Mouse (Mus musculus) hindbrain, embryonic 16.5 days (tissue): Measurements from ENCODE around the gene Arid4b. TPM values are rescaled to one million over a fixed set of nuclear protein-coding genes. Genes with fewer than 3 reads are reported as not detected.
"Not testable (repeated sequence)": the region's sequence is repeated elsewhere in the genome, so short reads cannot be mapped to it uniquely, and the experiment has no call there.

Experiments
- ATAC-seq: fragments of 200-750 bp; cut with Nextera tagmentation; 2 replicates; pipeline ENCODE4 v1.8.0; 2017; ENCODE audit warnings: moderate TSS enrichment, moderate library complexity
- H3K27ac ChIP-seq: fragments of 300-500 bp; sonication (generic); 2 replicates; pipeline ENCODE4 v1.5.1; 2014; ENCODE audit warnings: low read depth, mild to moderate bottlenecking, control low read depth, low read length, moderate library complexity
- H3K27me3 ChIP-seq: fragments of 300-500 bp; sonication (generic); replicated peaks from 2 replicates; pipeline ENCODE4 v1.6.1; 2014; ENCODE audit warnings: low read length; ENCODE audit not compliant: control insufficient read depth, insufficient read depth
- H3K36me3 ChIP-seq: fragments of 300-500 bp; sonication (generic); 2 replicates; pipeline ENCODE4 v1.6.1; 2014; ENCODE audit warnings: mild to moderate bottlenecking, low read length, moderate library complexity, mixed read lengths; ENCODE audit not compliant: control insufficient read depth, insufficient read depth
- H3K4me1 ChIP-seq: fragments of 300-500 bp; sonication (generic); 2 replicates; pipeline ENCODE4 v1.6.1; 2014; ENCODE audit warnings: low read depth, low read length; ENCODE audit not compliant: control insufficient read depth, insufficient read depth
- H3K4me2 ChIP-seq: fragments of 300-500 bp; sonication (generic); 2 replicates; pipeline ENCODE4 v1.6.1; 2014; ENCODE audit warnings: mild to moderate bottlenecking, low read length, control low read depth, moderate library complexity
- H3K4me3 ChIP-seq: fragments of 300-500 bp; sonication (generic); 2 replicates; pipeline ENCODE4 v1.5.1; 2014; ENCODE audit warnings: mild to moderate bottlenecking, low read length, control low read depth, moderate library complexity
- H3K9ac ChIP-seq: fragments of 300-500 bp; sonication (generic); 2 replicates; pipeline ENCODE4 v1.6.1; 2014; ENCODE audit warnings: low read depth, mild to moderate bottlenecking, control low read depth, low read length, moderate library complexity
- H3K9me3 ChIP-seq: fragments of 300-500 bp; sonication (generic); 2 replicates; pipeline ENCODE4 v1.6.1; 2014; ENCODE audit warnings: mild to moderate bottlenecking, low read length, moderate library complexity; ENCODE audit not compliant: control insufficient read depth
- WGBS: fragments of 180-500 bp; shearing (Covaris S2); extraction: QIAGEN DNeasy Blood & Tissue Kit; methylation state at CpG from one replicate; pipeline ENCODE4 v1.1.7; 2014; 5-methylcytosine and 5-hydroxymethylcytosine counted together
- polyA plus RNA-seq: library from polyadenylated mRNA; unstranded; fragments of >200 nt; fragmentation: Nextera tagmentation; extraction: Ambion mirVana; gene quantifications from 2 replicates; pipeline ENCODE4 v1.2.1, GENCODE M21; 2015

Arid4b gene
- polyA plus RNA-seq, result 64.0 and 65.7 TPM in 2 replicates

- Histone ChIP-seq H3K4me2 (peak within 1 kb of the TSS; percentile 74), H3K27ac (peak within 1 kb of the TSS; percentile 93), H3K4me3 (peak within 1 kb of the TSS; percentile 99), H3K9ac (peak within 1 kb of the TSS; percentile 98), H3K9me3 (no peaks in the 10 kb centered on the region), H3K4me1 (peaks cover 29% of the 10 kb centered on the region), H3K27me3 (no peaks in the 10 kb centered on the region), H3K36me3 (no peaks in the 10 kb centered on the region)
- under 1% methylated on average over 59 of the region's 64 CpGs for WGBS
- peak; percentile 98 for ATAC-seq
These were observed at the start of gene Arid4b, which contains the start of gene Ggps1 for GRCm38 (mm10) chr13:14063013-14063941. TSS of gene Arid4b (plus strand) at chr13:14063232. TSS of gene Ggps1 (minus strand) at chr13:14063488.

GRCm38 (mm10) chr13:14014001-14014400 lies 49.0 kb upstream of the Arid4b start:
- Histone ChIP-seq H3K36me3 (peaks cover 17% of the 10 kb centered on the region), H3K4me2 (no peak overlapping the region), H3K4me1 (no peaks in the 10 kb centered on the region), H3K9ac (no peak overlapping the region), H3K27ac (no peak overlapping the region), H3K27me3 (no peaks in the 10 kb centered on the region), H3K4me3 (no peak overlapping the region), H3K9me3 (no peaks in the 10 kb centered on the region)
- 90% methylated on average over 2 of the region's 2 CpGs for WGBS
- no peak for ATAC-seq

GRCm38 (mm10) chr13:14014540-14014939 lies 48.5 kb upstream of the Arid4b start:
- Histone ChIP-seq H3K27ac (no peak overlapping the region), H3K27me3 (no peaks in the 10 kb centered on the region), H3K4me2 (no peak overlapping the region), H3K4me3 (no peak overlapping the region), H3K9ac (no peak overlapping the region), H3K9me3 (no peaks in the 10 kb centered on the region), H3K4me1 (no peaks in the 10 kb centered on the region), H3K36me3 (peaks cover 17% of the 10 kb centered on the region)
- ATAC-seq, result 0 out of 2 replicates have a peak, but pooled peaks have one; percentile 10
- WGBS, result 91% methylated on average over 4 of the region's 4 CpGs

- peaks cover 13% of the 10 kb centered on the region for H3K36me3 ChIP-seq
- no peaks in the 10 kb centered on the region for H3K9me3 ChIP-seq
- no peaks in the 10 kb centered on the region for H3K27me3 ChIP-seq
- no peak overlapping the region for H3K27ac ChIP-seq
- no peak overlapping the region for H3K9ac ChIP-seq
- no peak overlapping the region for H3K4me2 ChIP-seq
- no peak for ATAC-seq
- no peaks in the 10 kb centered on the region for H3K4me1 ChIP-seq
- 91% methylated on average over 6 of the region's 6 CpGs for WGBS
- H3K4me3 ChIP-seq, result no peak overlapping the region
These were observed 47.4 kb upstream of the Arid4b start for GRCm38 (mm10) chr13:14015609-14016008.

- Histone ChIP-seq H3K4me3 (no peak overlapping the region), H3K27me3 (no peaks in the 10 kb centered on the region), H3K27ac (no peak overlapping the region), H3K9ac (no peak overlapping the region), H3K9me3 (no peaks in the 10 kb centered on the region), H3K4me2 (no peak overlapping the region), H3K4me1 (no peaks in the 10 kb centered on the region), H3K36me3 (peaks cover 6% of the 10 kb centered on the region; the same call in 1 of the 2 replicates)
- no peak for ATAC-seq
These were observed 44.7 kb upstream of the Arid4b start for GRCm38 (mm10) chr13:14018283-14018682.

GRCm38 (mm10) chr13:14018852-14019251 lies 44.2 kb upstream of the Arid4b start:
- Histone ChIP-seq H3K9ac (no peak overlapping the region), H3K4me1 (no peaks in the 10 kb centered on the region), H3K36me3 (peaks cover 6% of the 10 kb centered on the region; the same call in 1 of the 2 replicates), H3K4me3 (no peak overlapping the region), H3K4me2 (no peak overlapping the region), H3K9me3 (no peaks in the 10 kb centered on the region), H3K27me3 (no peaks in the 10 kb centered on the region), H3K27ac (no peak overlapping the region)
- WGBS, result 100% methylated on average over 3 of the region's 3 CpGs
- no peak for ATAC-seq

GRCm38 (mm10) chr13:14021417-14021816 lies 41.6 kb upstream of the Arid4b start:
- H3K4me1 ChIP-seq, H3K9ac ChIP-seq, H3K27ac ChIP-seq, H3K4me3 ChIP-seq, H3K27me3 ChIP-seq, H3K36me3 ChIP-seq, H3K4me2 ChIP-seq, H3K9me3 ChIP-seq, ATAC-seq: not testable (repeated sequence)
- 90% methylated on average over 8 of the region's 12 CpGs for WGBS

- Histone ChIP-seq H3K27me3 (no peaks in the 10 kb centered on the region), H3K4me3 (no peak overlapping the region), H3K4me1 (no peaks in the 10 kb centered on the region), H3K36me3 (peaks cover 10% of the 10 kb centered on the region), H3K9ac (no peak overlapping the region), H3K4me2 (no peak overlapping the region), H3K27ac (no peak overlapping the region), H3K9me3 (no peaks in the 10 kb centered on the region)
- no peak for ATAC-seq
- WGBS, result 95% methylated on average over 6 of the region's 6 CpGs
These were observed 37.5 kb upstream of the Arid4b start for GRCm38 (mm10) chr13:14025554-14025953.

- 92% methylated on average over 6 of the region's 6 CpGs for WGBS
- no peaks in the 10 kb centered on the region for H3K4me1 ChIP-seq
- no peak overlapping the region for H3K27ac ChIP-seq
- no peak overlapping the region for H3K4me3 ChIP-seq
- ATAC-seq, result no peak
- no peaks in the 10 kb centered on the region for H3K27me3 ChIP-seq
- peaks cover 10% of the 10 kb centered on the region for H3K36me3 ChIP-seq
- H3K9me3 ChIP-seq, result no peaks in the 10 kb centered on the region
- no peak overlapping the region for H3K4me2 ChIP-seq
- no peak overlapping the region for H3K9ac ChIP-seq
These were observed 36.7 kb upstream of the Arid4b start for GRCm38 (mm10) chr13:14026154-14026820.
